Mouse (Mus musculus) adrenal gland, adult 10 weeks (tissue): Measurements from ENCODE around the gene Gm21627. TPM values are rescaled to one million over a fixed set of nuclear protein-coding genes. Genes with fewer than 3 reads are reported as not detected.

Experiments
- polyA plus RNA-seq: library from polyadenylated mRNA; stranded (reverse); fragments of 350-450 nt; fragmentation: Illumina TruSeq; extraction: RNeasy Lipid Tissue Mini Kit (QIAGEN cat#74804); gene quantifications from one replicate; pipeline ENCODE4 v1.2.3, GENCODE M21; 2014; ENCODE audit warnings: low read depth, low replicate concordance

The Gm21627 gene
- polyA plus RNA-seq, result not detected

DNA sequence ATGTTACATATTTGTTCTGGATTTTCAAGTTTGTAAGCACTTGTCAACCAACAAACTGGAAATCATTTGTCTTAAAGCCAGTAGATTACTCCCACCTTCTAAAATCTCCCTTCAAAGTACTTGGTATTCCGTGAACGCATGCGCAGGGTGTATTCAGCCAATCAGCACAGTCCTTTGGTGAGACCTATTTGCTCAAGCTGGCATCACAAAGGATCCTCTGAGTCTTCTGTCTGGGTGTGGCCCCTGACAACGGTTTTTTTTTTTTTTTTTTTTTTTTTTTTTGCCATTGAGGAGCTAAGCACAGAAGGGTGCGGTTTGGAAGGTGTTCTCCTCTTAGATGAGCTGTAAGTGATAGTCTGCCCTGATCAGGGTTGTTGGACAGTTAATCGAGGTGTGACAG is at the start of gene Gm21627:
Gene Gm21627 (plus strand): TSS at position 301 of the 400 bp plus-strand sequence.

